Mouse (Mus musculus): ENCODE measurements around the gene Gm27021.

DNA sequence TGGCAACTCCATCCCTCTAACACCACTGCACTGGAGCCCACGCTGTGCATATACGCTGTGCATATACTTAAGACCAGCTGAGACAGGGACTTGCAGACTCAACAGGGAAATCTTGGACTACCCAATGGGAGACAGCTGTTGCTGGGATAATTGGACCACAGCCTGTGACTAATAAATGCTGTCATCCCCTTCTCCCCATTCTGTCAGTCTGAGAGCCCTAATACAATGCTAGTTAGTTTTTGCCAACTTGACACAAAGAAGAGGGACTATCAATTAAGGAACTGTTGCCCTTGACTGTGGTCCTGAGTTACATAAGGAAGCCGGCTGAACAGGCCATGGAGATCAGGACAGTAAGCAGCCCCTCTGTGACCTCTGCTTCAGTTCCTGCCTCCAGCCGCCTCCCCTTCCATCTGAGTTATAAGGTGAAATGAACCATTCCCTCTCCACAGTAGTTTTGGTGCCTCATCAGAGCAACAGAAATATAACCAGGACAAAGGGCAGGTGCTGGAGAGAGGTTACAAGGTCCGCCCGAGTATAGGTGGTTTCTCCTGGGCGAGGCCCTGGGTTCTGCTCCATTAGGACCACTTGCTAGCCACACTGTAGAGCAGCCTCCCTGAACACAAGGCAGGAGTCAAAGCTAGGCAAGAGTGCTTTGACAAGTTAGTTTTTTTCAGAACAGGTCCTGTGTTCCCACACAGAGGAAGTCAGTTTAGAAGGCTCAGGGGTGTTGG lies 11.4 kb downstream of the Gm27021 start:
- TF ChIP-seq POLR2A (IDR thresholded peaks at IDR 0.05; ENCODE audit: insufficient read depth, low read length) = no peak
- TF ChIP-seq CTCF (IDR thresholded peaks at IDR 0.05; ENCODE audit: low read depth, low read length) = no peak
